Mouse (Mus musculus) kidney, adult 18-20 months (tissue): ENCODE measurements around the gene Prim2.

ENCODE experiments used
- DNase-seq: peaks from one replicate; pipeline ENCODE4 v3.0.0; 2021

Prim2 gene

DNA sequence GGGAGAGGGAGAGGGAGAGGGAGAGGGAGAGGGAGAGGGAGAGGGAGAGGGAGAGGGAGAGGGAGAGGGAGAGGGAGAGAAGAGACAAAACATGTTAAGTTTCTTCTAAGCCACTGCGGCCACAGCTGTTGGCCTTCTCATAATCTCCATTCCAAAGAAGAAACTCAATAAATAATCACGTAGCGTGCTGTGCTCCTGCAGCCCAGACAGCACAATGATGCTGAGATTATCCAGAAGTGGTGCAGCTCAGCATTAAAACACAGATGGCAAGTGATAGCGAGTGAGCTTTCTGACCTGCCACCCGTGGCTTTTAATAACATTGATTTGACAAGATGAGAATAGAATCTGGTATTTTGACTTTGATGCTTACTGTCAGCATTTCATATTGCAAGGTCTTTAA, 205.4 kb downstream of the Prim2 start:
- no peak for DNase-seq

DNA sequence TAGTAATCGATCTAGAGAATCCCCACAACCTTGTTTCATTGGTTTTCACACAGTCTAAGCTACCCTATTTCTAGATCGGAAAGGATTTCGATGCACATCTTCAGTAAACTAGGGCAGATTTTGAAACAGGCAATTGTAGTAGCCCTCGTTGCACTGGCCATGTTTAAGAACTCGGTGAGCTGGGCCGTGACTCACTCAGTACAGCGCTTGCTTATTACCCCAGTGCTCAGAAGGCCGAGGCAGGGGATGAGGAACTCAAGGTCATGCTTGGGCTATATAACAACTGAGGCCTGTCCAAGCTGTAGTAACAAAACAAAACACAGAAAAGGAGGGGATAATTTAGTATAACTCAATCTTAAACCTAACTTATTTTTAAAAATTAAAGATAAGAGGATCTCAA, 208.9 kb downstream of the Prim2 start:
- no peak for DNase-seq

DNA sequence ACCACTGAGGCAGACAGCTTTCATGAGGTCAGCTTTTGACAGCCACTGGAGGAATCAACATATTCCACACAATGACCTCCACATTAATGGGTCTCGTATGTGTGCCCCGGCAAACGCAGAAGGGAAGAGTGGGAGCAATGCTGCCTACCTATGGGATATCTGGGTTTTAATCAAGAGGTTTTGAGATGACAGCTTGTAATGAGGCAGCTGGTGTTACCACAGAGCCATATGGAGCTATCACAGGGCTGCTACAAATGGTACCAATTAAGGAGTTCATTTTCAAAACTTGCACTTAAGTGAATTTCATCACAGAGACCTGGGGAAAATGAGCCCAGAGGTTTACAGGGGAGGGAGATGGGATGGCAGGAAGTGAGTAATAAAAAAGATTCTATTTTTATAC, 209.3 kb downstream of the Prim2 start:
- no peak for DNase-seq

DNA sequence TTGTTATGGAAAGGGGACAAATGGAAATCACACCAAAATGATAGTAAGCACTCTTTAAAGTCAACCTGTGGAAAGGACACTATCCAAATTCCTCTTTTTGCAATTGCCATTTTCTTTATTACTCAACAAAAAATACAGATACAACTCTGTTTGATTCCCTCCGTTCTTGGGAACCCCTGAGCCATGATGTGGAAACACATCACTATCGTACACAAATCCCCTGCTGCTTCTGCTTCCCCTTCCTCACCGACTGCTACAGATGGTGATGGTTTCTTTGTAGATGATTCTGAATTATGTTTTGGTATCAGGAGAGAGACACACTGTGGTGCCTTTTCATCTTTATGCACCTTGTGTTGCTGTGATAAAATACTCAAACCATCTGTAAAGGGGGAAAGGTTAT, 210.6 kb downstream of the Prim2 start:
- DNase-seq, result no peak

- no peak for DNase-seq
These were observed 215.3 kb downstream of the Prim2 start for GRCm38 (mm10) chr1:33454251-33454650.

DNA sequence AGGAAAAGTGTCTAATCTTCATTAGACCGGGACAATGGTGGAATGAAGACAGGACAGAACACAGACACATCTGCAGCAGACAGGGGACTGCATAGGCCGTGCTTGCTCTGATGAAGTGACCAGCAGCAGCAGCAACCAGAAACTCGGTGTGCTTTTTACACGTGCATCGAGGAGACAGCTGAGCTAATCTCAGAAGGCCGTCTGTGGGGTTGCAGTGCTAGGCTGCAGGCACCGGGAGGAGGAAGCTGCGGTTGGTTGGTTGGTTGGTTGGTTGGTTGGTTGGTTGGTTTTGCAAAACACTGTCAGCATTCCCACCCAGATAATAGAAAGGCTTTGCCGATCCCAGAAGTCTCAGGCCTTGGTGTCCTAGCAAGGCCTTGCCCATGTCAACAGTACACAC, 216.3 kb downstream of the Prim2 start:
- no peak for DNase-seq

- DNase-seq, result no peak
These were observed 222.4 kb downstream of the Prim2 start for GRCm38 (mm10) chr1:33447179-33447578.

GRCm38 (mm10) chr1:33436167-33436566, 233.4 kb downstream of the Prim2 start:
- no peak for DNase-seq
